Mouse (Mus musculus) forebrain, embryonic 11.5 days (tissue): Measurements from ENCODE around the gene Phldb2. TPM values are rescaled to one million over a fixed set of nuclear protein-coding genes. Genes with fewer than 3 reads are reported as not detected.

Experiments
- ATAC-seq: fragments of 200-750 bp; cut with Nextera tagmentation; replicated peaks from 2 replicates; pipeline ENCODE4 v1.8.0; 2017; ENCODE audit warnings: moderate TSS enrichment; ENCODE audit not compliant: low FRiP score
- DNase-seq: peaks from one replicate; pipeline ENCODE4 v3.0.0-alpha.2; 2017; ENCODE audit warnings: low spot score
- H3K27ac ChIP-seq: fragments of 300-500 bp; sonication (generic); 2 replicates; pipeline ENCODE4 v1.5.1; 2014; ENCODE audit warnings: low read depth, low read length
- H3K27me3 ChIP-seq: fragments of 300-500 bp; sonication (generic); 2 replicates; pipeline ENCODE4 v1.6.1; 2014; ENCODE audit warnings: mild to moderate bottlenecking, low read length, mixed read lengths; ENCODE audit not compliant: control insufficient read depth, insufficient read depth
- H3K36me3 ChIP-seq: fragments of 300-500 bp; sonication (generic); 2 replicates; pipeline ENCODE4 v1.6.1; 2014; ENCODE audit warnings: mild to moderate bottlenecking, low read length, moderate library complexity, mixed read lengths; ENCODE audit not compliant: control insufficient read depth, insufficient read depth
- H3K4me1 ChIP-seq: fragments of 300-500 bp; sonication (generic); replicated peaks from 2 replicates; pipeline ENCODE4 v1.6.1; 2014; ENCODE audit warnings: low read length, mixed read lengths; ENCODE audit not compliant: control insufficient read depth, insufficient read depth
- H3K4me2 ChIP-seq: fragments of 300-500 bp; sonication (generic); 2 replicates; pipeline ENCODE4 v1.6.1; 2014; ENCODE audit warnings: low read depth, mild to moderate bottlenecking, low read length, moderate library complexity, mixed read lengths; ENCODE audit not compliant: severe bottlenecking
- H3K4me3 ChIP-seq: fragments of 300-500 bp; sonication (generic); 2 replicates; pipeline ENCODE4 v1.5.1; 2014; ENCODE audit warnings: low read depth, low read length
- H3K9ac ChIP-seq: fragments of 300-500 bp; sonication (generic); 2 replicates; pipeline ENCODE4 v1.6.1; 2014; ENCODE audit warnings: low read length
- H3K9me3 ChIP-seq: fragments of 300-500 bp; sonication (generic); 2 replicates; pipeline ENCODE4 v1.6.1; 2016; ENCODE audit warnings: low read length, mixed read lengths; ENCODE audit not compliant: control insufficient read depth
- WGBS: fragments of 180-500 bp; shearing (Covaris S2); extraction: QIAGEN DNeasy Blood & Tissue Kit; methylation state at CpG from one replicate; pipeline ENCODE4 v1.1.7; 2014; 5-methylcytosine and 5-hydroxymethylcytosine counted together
- polyA plus RNA-seq: library from polyadenylated mRNA; unstranded; fragments of >200 nt; fragmentation: Nextera tagmentation; extraction: Ambion mirVana; gene quantifications from 2 replicates; pipeline ENCODE4 v1.2.1, GENCODE M21; 2014

Phldb2 gene
- polyA plus RNA-seq, 1 experiment from 2014 or later: 31.5 TPM

- H3K9me3 ChIP-seq: no peaks in the 10 kb centered on the region
- 89% methylated on average over 6 of the region's 6 CpGs for WGBS
- no peak overlapping the region for H3K9ac ChIP-seq
- no peak overlapping the region for H3K4me3 ChIP-seq
- no peaks in the 10 kb centered on the region for H3K27me3 ChIP-seq
- no peaks in the 10 kb centered on the region for H3K4me1 ChIP-seq
- ATAC-seq (no peak), DNase-seq (no peak)
- no peaks in the 10 kb centered on the region for H3K36me3 ChIP-seq
- H3K4me2 ChIP-seq: no peak overlapping the region
- H3K27ac ChIP-seq: no peak overlapping the region
Measured at GRCm38 (mm10) chr16:45880101-45880751, 73.2 kb downstream of the Phldb2 start.

DNA sequence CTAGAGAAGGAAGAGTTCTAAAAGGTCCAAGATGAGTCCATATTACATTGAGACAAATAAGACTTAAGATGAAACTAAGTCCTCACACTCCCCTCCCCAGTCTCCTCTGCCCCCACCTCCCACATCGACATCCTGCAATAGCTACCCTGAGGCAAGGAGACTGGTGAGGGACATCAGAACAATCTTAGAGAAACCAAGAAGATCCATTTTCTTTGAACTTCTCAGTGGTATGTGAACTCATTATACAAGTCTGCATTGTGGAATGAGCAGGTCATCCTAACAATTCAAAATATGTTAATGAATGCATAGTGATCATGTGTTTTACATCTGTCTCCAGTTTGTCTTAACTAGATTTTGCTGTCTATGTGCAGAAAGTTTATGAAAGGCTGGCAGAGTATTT is 75.7 kb downstream of the Phldb2 start:
- Histone ChIP-seq H3K9me3 (no peaks in the 10 kb centered on the region), H3K4me3 (no peak overlapping the region), H3K9ac (no peak overlapping the region), H3K27ac (no peak overlapping the region), H3K4me1 (no peaks in the 10 kb centered on the region), H3K36me3 (no peaks in the 10 kb centered on the region), H3K4me2 (no peak overlapping the region), H3K27me3 (no peaks in the 10 kb centered on the region)
- WGBS: 83% methylated on average over 1 of the region's 1 CpGs
- DNase-seq (no peak), ATAC-seq (no peak)

DNA sequence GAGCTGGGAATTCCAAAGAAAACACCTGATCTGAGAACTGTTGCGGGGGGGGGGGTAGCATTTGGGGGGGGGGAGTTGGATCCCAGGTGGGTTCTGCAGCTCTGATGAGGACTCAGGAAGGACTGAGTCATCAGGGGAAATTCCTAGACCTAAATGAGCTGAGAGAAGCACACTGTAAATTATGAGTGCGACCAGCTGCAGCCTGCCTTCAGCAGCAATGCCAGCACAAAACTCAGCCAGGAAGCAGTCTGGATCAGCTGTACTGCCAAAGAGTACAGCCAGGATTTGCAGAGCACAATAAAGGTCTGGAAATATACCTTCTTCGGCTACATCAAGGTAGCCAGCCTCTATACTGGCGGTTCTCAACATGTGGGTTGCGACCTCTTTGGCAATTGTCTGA is 76.2 kb downstream of the Phldb2 start:
- no peak overlapping the region for H3K27ac ChIP-seq
- 82% methylated on average over 5 of the region's 5 CpGs for WGBS

DNA sequence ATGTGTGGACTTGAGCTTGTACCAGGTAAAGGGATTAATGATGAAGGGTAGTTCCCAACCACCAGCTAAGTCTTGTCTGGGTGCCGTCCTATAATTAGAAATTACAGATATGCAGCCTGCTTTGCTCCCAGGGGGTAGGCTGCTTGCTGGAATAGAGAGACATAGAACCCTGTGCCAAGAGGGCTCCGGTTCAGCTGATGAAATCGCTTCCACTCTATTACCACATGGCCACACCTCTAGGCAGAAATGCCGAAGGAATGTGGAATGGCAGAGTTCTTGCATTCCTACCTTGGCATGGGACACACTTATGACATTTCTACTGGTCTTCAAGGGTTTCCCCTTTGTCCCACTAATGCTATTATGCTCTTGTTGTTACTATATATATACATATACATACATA is 80.0 kb downstream of the Phldb2 start:
- no peak for DNase-seq
- H3K4me2 ChIP-seq: no peak overlapping the region
- no peak for ATAC-seq
- no peaks in the 10 kb centered on the region for H3K4me1 ChIP-seq
- WGBS: 89% methylated on average over 4 of the region's 4 CpGs
- H3K9ac ChIP-seq: no peak overlapping the region
- no peaks in the 10 kb centered on the region for H3K9me3 ChIP-seq
- no peaks in the 10 kb centered on the region for H3K36me3 ChIP-seq
- no peaks in the 10 kb centered on the region for H3K27me3 ChIP-seq
- H3K27ac ChIP-seq: no peak overlapping the region
- no peak overlapping the region for H3K4me3 ChIP-seq

More for the DNA sequence above, 76.2 kb downstream of the Phldb2 start:
- Histone ChIP-seq H3K9me3 (no peaks in the 10 kb centered on the region), H3K4me2 (no peak overlapping the region), H3K27me3 (no peaks in the 10 kb centered on the region), H3K9ac (no peak overlapping the region), H3K36me3 (no peaks in the 10 kb centered on the region), H3K4me3 (no peak overlapping the region), H3K4me1 (no peaks in the 10 kb centered on the region)
- DNase-seq: no peak
- ATAC-seq: no peak

DNA sequence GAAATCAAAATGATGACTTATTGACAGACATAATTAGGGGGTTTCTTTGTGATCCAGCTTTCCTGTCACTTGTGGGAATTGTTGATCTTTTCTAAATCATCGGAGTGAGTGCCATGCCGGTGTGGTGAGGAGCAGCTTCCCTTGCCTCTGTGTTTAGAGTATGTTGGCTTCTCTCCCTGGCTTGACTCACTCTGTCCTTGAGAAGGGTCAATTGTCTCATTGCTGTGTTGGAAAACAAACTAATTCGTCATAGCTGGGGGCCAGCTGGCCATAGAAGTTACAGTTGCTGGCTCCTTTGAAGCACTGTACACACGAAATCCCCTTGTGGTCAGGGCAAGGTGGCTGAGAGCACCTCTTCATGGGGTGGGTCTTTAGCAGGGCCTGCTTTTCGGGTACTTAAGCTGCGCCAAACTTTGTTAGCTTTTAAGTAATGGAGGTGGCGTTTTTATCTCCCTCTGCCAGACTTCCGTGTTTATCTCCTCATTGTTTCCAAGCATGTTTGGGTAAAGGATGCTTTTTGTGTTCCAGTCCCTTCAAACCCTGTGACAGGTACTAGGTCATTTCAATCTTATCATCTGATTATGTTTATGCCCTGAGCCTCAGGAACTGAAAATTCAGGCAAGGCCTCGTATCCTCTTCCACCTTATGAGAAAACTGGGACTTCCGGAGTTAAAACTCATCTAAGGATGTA is 82.0 kb downstream of the Phldb2 start:
- no peak overlapping the region for H3K4me3 ChIP-seq
- DNase-seq: no peak
- no peaks in the 10 kb centered on the region for H3K27me3 ChIP-seq
- no peak overlapping the region for H3K4me2 ChIP-seq
- no peaks in the 10 kb centered on the region for H3K36me3 ChIP-seq
- ATAC-seq: no peak
- H3K4me1 ChIP-seq: no peaks in the 10 kb centered on the region
- WGBS: 83% methylated on average over 10 of the region's 10 CpGs
- no peak overlapping the region for H3K9ac ChIP-seq
- no peaks in the 10 kb centered on the region for H3K9me3 ChIP-seq
- no peak overlapping the region for H3K27ac ChIP-seq

DNA sequence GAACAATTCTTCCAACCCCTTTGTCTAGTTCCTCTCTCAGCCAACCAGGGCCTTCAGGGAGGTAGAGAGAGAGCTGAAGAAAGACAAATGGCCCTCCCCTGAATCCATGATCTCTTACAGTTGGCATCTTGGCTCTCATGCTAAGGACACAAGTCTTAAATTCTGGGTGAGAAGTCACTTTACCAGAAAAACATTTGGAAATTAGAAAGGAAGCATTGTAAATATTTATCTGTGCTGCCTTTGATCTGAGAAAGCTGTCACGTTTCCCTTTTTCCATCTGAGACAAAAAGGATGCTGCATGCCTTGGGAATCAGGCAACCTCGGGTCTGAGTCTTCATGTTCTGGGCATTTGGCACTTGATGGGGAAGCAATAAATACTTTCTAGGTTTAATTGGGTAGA is 82.7 kb downstream of the Phldb2 start:
- Histone ChIP-seq H3K27ac (no peak overlapping the region), H3K27me3 (no peaks in the 10 kb centered on the region), H3K4me1 (no peaks in the 10 kb centered on the region), H3K4me2 (no peak overlapping the region), H3K9ac (no peak overlapping the region), H3K36me3 (no peaks in the 10 kb centered on the region), H3K9me3 (no peaks in the 10 kb centered on the region), H3K4me3 (no peak overlapping the region)
- no peak for DNase-seq
- WGBS: 60% methylated on average over 2 of the region's 2 CpGs
- no peak for ATAC-seq

DNA sequence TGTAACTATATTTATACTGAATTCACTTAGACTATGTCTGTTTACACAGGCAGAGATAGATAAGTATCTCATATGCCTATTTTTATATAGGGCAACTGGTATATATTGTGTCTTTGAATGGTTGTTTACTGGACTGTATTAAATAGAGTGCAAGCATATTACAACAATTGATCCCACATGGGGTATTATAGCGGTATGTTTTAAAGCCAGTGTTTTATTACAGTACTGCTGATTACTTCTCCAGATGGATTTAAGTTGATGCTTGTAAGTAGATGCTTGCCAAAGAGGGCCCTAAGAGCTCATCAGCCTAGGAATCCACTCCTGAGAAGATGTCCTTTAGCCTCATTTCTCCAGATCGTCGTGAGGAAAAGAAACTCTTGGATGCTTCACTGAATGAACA is 84.4 kb downstream of the Phldb2 start:
- Histone ChIP-seq H3K9me3 (no peaks in the 10 kb centered on the region), H3K27me3 (no peaks in the 10 kb centered on the region), H3K27ac (no peak overlapping the region), H3K4me2 (no peak overlapping the region), H3K36me3 (no peaks in the 10 kb centered on the region), H3K4me3 (no peak overlapping the region), H3K4me1 (no peaks in the 10 kb centered on the region), H3K9ac (no peak overlapping the region)
- no peak for ATAC-seq
- WGBS: 71% methylated on average over 3 of the region's 3 CpGs
- no peak for DNase-seq

- no peaks in the 10 kb centered on the region for H3K4me1 ChIP-seq
- H3K9me3 ChIP-seq: no peaks in the 10 kb centered on the region
- no peak overlapping the region for H3K4me2 ChIP-seq
- H3K4me3 ChIP-seq: no peak overlapping the region
- no peaks in the 10 kb centered on the region for H3K27me3 ChIP-seq
- H3K27ac ChIP-seq: no peak overlapping the region
- no peak overlapping the region for H3K9ac ChIP-seq
- H3K36me3 ChIP-seq: no peaks in the 10 kb centered on the region
- WGBS: 48% methylated on average over 5 of the region's 5 CpGs
- ATAC-seq (no peak), DNase-seq (no peak)
Measured at GRCm38 (mm10) chr16:45857277-45857863, 96.0 kb downstream of the Phldb2 start.

- no peaks in the 10 kb centered on the region for H3K36me3 ChIP-seq
- H3K4me2 ChIP-seq: no peak overlapping the region
- WGBS: 91% methylated on average over 10 of the region's 10 CpGs
- ATAC-seq (no peak), DNase-seq (no peak)
- H3K4me1 ChIP-seq: no peaks in the 10 kb centered on the region
- no peak overlapping the region for H3K27ac ChIP-seq
- no peak overlapping the region for H3K4me3 ChIP-seq
- no peak overlapping the region for H3K9ac ChIP-seq
- no peaks in the 10 kb centered on the region for H3K9me3 ChIP-seq
- no peaks in the 10 kb centered on the region for H3K27me3 ChIP-seq
Measured at GRCm38 (mm10) chr16:45854499-45854898, 98.9 kb downstream of the Phldb2 start.
